Mouse (Mus musculus) liver, embryonic 14.5 days (tissue): ENCODE measurements around the gene Lgals8.

ENCODE experiments used
- CTCF ChIP-seq: IDR thresholded peaks from 2 replicates; pipeline ENCODE4 v1.5.1; 2016; ENCODE audit warnings: antibody characterized with exemption, low read depth, control low read depth
- EP300 ChIP-seq: IDR thresholded peaks from 2 replicates; pipeline ENCODE4 v1.6.1; 2016; ENCODE audit warnings: antibody characterized with exemption, low read depth

DNA sequence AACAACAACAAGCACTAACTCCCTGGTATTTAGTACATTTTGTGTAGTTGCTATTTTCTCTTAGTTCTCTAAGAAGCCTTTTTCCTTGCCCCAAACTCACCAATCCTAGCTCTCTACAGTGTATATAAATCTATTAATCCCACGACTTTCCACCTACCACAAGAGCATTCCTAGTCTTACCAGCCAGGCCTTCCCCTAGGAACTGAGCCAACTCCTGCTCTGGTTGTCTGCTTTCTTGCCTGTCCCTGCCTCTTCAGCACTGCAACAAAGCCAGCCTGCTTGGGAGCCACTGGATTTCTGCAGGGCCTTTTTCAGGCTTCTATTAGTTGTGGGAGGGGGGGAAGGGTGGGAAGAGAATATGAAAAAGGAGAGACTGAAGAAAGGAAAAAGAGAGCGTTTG, 20.5 kb upstream of the Lgals8 start:
- no peak for TF ChIP-seq CTCF
- TF ChIP-seq EP300, result no peak
